Mouse (Mus musculus) stomach, postnatal 0 days (tissue): ENCODE measurements around the gene Med13l. TPM values are rescaled to one million over a fixed set of nuclear protein-coding genes. Genes with fewer than 3 reads are reported as not detected.

Experiments used
- ATAC-seq: fragments of 200-750 bp; cut with Nextera tagmentation; 2 replicates; pipeline ENCODE4 v1.8.0; 2017; ENCODE audit not compliant: low FRiP score, low TSS enrichment
- DNase-seq: peaks from one replicate; pipeline ENCODE4 v3.0.0-alpha.2; 2016; ENCODE audit warnings: low spot score
- H3K27ac ChIP-seq: fragments of 300-500 bp; sonication (generic); replicated peaks from 2 replicates; pipeline ENCODE4 v1.5.1; 2014; ENCODE audit warnings: mild to moderate bottlenecking, control low read depth
- H3K27me3 ChIP-seq: fragments of 300-500 bp; sonication (generic); 2 replicates; pipeline ENCODE4 v1.6.1; 2014; ENCODE audit warnings: low read length; ENCODE audit not compliant: control insufficient read depth, insufficient read depth
- H3K36me3 ChIP-seq: fragments of 300-500 bp; sonication (generic); 2 replicates; pipeline ENCODE4 v1.6.1; 2014; ENCODE audit warnings: low read length, mixed read lengths; ENCODE audit not compliant: control insufficient read depth, insufficient read depth
- H3K4me1 ChIP-seq: fragments of 300-500 bp; sonication (generic); replicated peaks from 2 replicates; pipeline ENCODE4 v1.6.1; 2014; ENCODE audit warnings: antibody characterized with exemption; ENCODE audit not compliant: control insufficient read depth, insufficient read depth
- H3K4me2 ChIP-seq: fragments of 300-500 bp; sonication (generic); replicated peaks from 2 replicates; pipeline ENCODE4 v1.6.1; 2014; ENCODE audit warnings: low read depth, mild to moderate bottlenecking, control low read depth, moderate library complexity
- H3K4me3 ChIP-seq: fragments of 300-500 bp; sonication (generic); 2 replicates; pipeline ENCODE4 v1.5.1; 2014; ENCODE audit warnings: low read depth, low read length, control low read depth
- H3K9ac ChIP-seq: fragments of 300-500 bp; sonication (generic); 2 replicates; pipeline ENCODE4 v1.6.1; 2014; ENCODE audit warnings: mild to moderate bottlenecking, low read length, control low read depth, mixed read lengths
- H3K9me3 ChIP-seq: fragments of 300-500 bp; sonication (generic); 2 replicates; pipeline ENCODE4 v1.6.1; 2016; ENCODE audit warnings: low read length; ENCODE audit not compliant: control insufficient read depth
- CTCF ChIP-seq: IDR thresholded peaks from 2 replicates; pipeline ENCODE4 v1.5.1; 2016; ENCODE audit warnings: antibody characterized with exemption, low read depth, mild to moderate bottlenecking, moderate library complexity
- EP300 ChIP-seq: optimal IDR thresholded peaks from 2 replicates; pipeline ENCODE3; 2016; ENCODE audit warnings: antibody characterized with exemption
- WGBS: fragments of 180-500 bp; shearing (Covaris S2); extraction: QIAGEN DNeasy Blood & Tissue Kit; methylation state at CpG from one replicate; pipeline ENCODE4 v1.1.7; 2014; 5-methylcytosine and 5-hydroxymethylcytosine counted together
- polyA plus RNA-seq: library from polyadenylated mRNA; unstranded; fragments of >200 nt; fragmentation: Nextera tagmentation; extraction: Ambion mirVana; gene quantifications from 2 replicates; pipeline ENCODE4 v1.2.1, GENCODE M21; 2015

The Med13l gene
- polyA plus RNA-seq, 1 experiment from 2014 or later, result 5.4 TPM

- Histone ChIP-seq H3K27me3 (no peaks in the 10 kb centered on the region), H3K9me3 (no peaks in the 10 kb centered on the region), H3K4me3 (peak overlapping the region; percentile 36; the same call in 1 of the 2 replicates), H3K36me3 (no peaks in the 10 kb centered on the region), H3K4me1 (peaks cover 7% of the 10 kb centered on the region), H3K4me2 (peak overlapping the region; percentile 59), H3K27ac (peak overlapping the region; percentile 79), H3K9ac (no peak overlapping the region)
- TF ChIP-seq CTCF, result no peak
- TF ChIP-seq EP300, result no peak
- 25% methylated on average over 5 of the region's 5 CpGs for WGBS
- DNase-seq (no peak), ATAC-seq (no peak)
These were observed 45.6 kb upstream of the Med13l start for GRCm38 (mm10) chr5:118514842-118515241.

- Histone ChIP-seq H3K4me3 (no peak overlapping the region), H3K9ac (no peak overlapping the region), H3K36me3 (no peaks in the 10 kb centered on the region), H3K4me2 (peak overlapping the region; percentile 59), H3K27me3 (no peaks in the 10 kb centered on the region), H3K27ac (peak overlapping the region; percentile 79), H3K9me3 (no peaks in the 10 kb centered on the region), H3K4me1 (peaks cover 7% of the 10 kb centered on the region)
- DNase-seq (peak; percentile 62), ATAC-seq (peak; percentile 52)
- no peak for TF ChIP-seq CTCF
- TF ChIP-seq EP300, result no peak
- WGBS, result 14% methylated on average over 11 of the region's 11 CpGs
These were observed 45.2 kb upstream of the Med13l start for GRCm38 (mm10) chr5:118515280-118515721.

- H3K4me2 ChIP-seq, result no peak overlapping the region
- H3K4me1 ChIP-seq, result peaks cover 7% of the 10 kb centered on the region
- H3K27ac ChIP-seq, result peak overlapping the region; percentile 79
- no peaks in the 10 kb centered on the region for H3K36me3 ChIP-seq
- 76% methylated on average over 6 of the region's 6 CpGs for WGBS
- ATAC-seq (no peak), DNase-seq (no peak)
- TF ChIP-seq CTCF (no peak), EP300 (no peak)
- no peaks in the 10 kb centered on the region for H3K27me3 ChIP-seq
- H3K9me3 ChIP-seq, result no peaks in the 10 kb centered on the region
- H3K4me3 ChIP-seq, result no peak overlapping the region
- H3K9ac ChIP-seq, result no peak overlapping the region
These were observed 44.4 kb upstream of the Med13l start for GRCm38 (mm10) chr5:118516066-118516465.

- DNase-seq (no peak), ATAC-seq (no peak)
- Histone ChIP-seq H3K27me3 (no peaks in the 10 kb centered on the region), H3K9me3 (no peaks in the 10 kb centered on the region), H3K9ac (no peak overlapping the region), H3K27ac (peak overlapping the region; percentile 79), H3K4me1 (peaks cover 7% of the 10 kb centered on the region), H3K4me3 (no peak overlapping the region), H3K36me3 (no peaks in the 10 kb centered on the region), H3K4me2 (no peak overlapping the region)
- TF ChIP-seq EP300, result no peak
- TF ChIP-seq CTCF, result no peak
- WGBS, result 55% methylated on average over 6 of the region's 6 CpGs
These were observed 44.0 kb upstream of the Med13l start for GRCm38 (mm10) chr5:118516470-118516869.

- no peaks in the 10 kb centered on the region for H3K27me3 ChIP-seq
- H3K9ac ChIP-seq, result no peak overlapping the region
- ATAC-seq, result no peak
- DNase-seq, result no peak
- WGBS, result 59% methylated on average over 3 of the region's 3 CpGs
- H3K27ac ChIP-seq, result no peak overlapping the region
- H3K36me3 ChIP-seq, result no peaks in the 10 kb centered on the region
- no peak overlapping the region for H3K4me2 ChIP-seq
- no peaks in the 10 kb centered on the region for H3K9me3 ChIP-seq
- H3K4me1 ChIP-seq, result peaks cover 7% of the 10 kb centered on the region; the same call in 1 of the 2 replicates
- no peak for TF ChIP-seq CTCF
- no peak for TF ChIP-seq EP300
- H3K4me3 ChIP-seq, result no peak overlapping the region
These were observed 40.0 kb upstream of the Med13l start for GRCm38 (mm10) chr5:118520457-118520856.

GRCm38 (mm10) chr5:118524400-118524799 lies 36.1 kb upstream of the Med13l start:
- no peaks in the 10 kb centered on the region for H3K9me3 ChIP-seq
- H3K9ac ChIP-seq, result no peak overlapping the region
- no peaks in the 10 kb centered on the region for H3K4me1 ChIP-seq
- ATAC-seq, result no peak
- H3K36me3 ChIP-seq, result no peaks in the 10 kb centered on the region
- TF ChIP-seq CTCF, result no peak
- TF ChIP-seq EP300, result no peak
- no peak for DNase-seq
- no peak overlapping the region for H3K27ac ChIP-seq
- H3K27me3 ChIP-seq, result no peaks in the 10 kb centered on the region
- H3K4me3 ChIP-seq, result no peak overlapping the region
- 78% methylated on average over 7 of the region's 7 CpGs for WGBS
- H3K4me2 ChIP-seq, result no peak overlapping the region
